Mouse (Mus musculus) heart, embryonic 13.5 days (tissue): ENCODE data around the gene Abca12. TPM values are rescaled to one million over a fixed set of nuclear protein-coding genes. Genes with fewer than 3 reads are reported as not detected.

ENCODE experiments used
- ATAC-seq: fragments of 200-750 bp; cut with Nextera tagmentation; 2 replicates; pipeline ENCODE4 v1.8.0; 2017; ENCODE audit warnings: moderate TSS enrichment; ENCODE audit not compliant: insufficient number of reproducible peaks, low FRiP score, low TSS enrichment; ENCODE audit errors: extremely low read depth
- H3K27ac ChIP-seq: fragments of 300-500 bp; sonication (generic); replicated peaks from 2 replicates; pipeline ENCODE4 v1.5.1; 2015; ENCODE audit warnings: moderate library complexity, mild to moderate bottlenecking, inconsistent platforms
- H3K27me3 ChIP-seq: fragments of 300-500 bp; sonication (generic); replicated peaks from 2 replicates; pipeline ENCODE4 v1.6.1; 2015; ENCODE audit warnings: mild to moderate bottlenecking, inconsistent platforms
- H3K36me3 ChIP-seq: fragments of 300-500 bp; sonication (generic); 2 replicates; pipeline ENCODE4 v1.6.1; 2015; ENCODE audit warnings: mild to moderate bottlenecking, inconsistent platforms
- H3K4me1 ChIP-seq: fragments of 300-500 bp; sonication (generic); 2 replicates; pipeline ENCODE4 v1.6.1; 2015; ENCODE audit warnings: inconsistent platforms
- H3K4me2 ChIP-seq: fragments of 300-500 bp; sonication (generic); 2 replicates; pipeline ENCODE4 v1.6.1; 2015; ENCODE audit warnings: inconsistent platforms, mild to moderate bottlenecking, moderate library complexity
- H3K4me3 ChIP-seq: fragments of 300-500 bp; sonication (generic); 2 replicates; pipeline ENCODE4 v1.5.1; 2015; ENCODE audit warnings: moderate library complexity, mild to moderate bottlenecking, inconsistent platforms
- H3K9ac ChIP-seq: fragments of 300-500 bp; sonication (generic); 2 replicates; pipeline ENCODE4 v1.6.1; 2015; ENCODE audit warnings: inconsistent platforms, mild to moderate bottlenecking, moderate library complexity
- H3K9me3 ChIP-seq: fragments of 300-500 bp; sonication (generic); 2 replicates; pipeline ENCODE4 v1.6.1; 2016; ENCODE audit warnings: inconsistent platforms
- WGBS: fragments of 180-500 bp; shearing (Covaris S2); methylation state at CpG from one replicate; pipeline ENCODE4 v1.1.7; 2015; ENCODE audit warnings: mixed read lengths; 5-methylcytosine and 5-hydroxymethylcytosine counted together
- polyA plus RNA-seq: library from polyadenylated mRNA; unstranded; fragments of >200 nt; fragmentation: Nextera tagmentation; extraction: Ambion mirVana; gene quantifications from 2 replicates; pipeline ENCODE4 v1.2.1, GENCODE M21; 2015

Gene Abca12
- polyA plus RNA-seq, 1 experiment from 2014 or later, result 0.08 TPM

DNA sequence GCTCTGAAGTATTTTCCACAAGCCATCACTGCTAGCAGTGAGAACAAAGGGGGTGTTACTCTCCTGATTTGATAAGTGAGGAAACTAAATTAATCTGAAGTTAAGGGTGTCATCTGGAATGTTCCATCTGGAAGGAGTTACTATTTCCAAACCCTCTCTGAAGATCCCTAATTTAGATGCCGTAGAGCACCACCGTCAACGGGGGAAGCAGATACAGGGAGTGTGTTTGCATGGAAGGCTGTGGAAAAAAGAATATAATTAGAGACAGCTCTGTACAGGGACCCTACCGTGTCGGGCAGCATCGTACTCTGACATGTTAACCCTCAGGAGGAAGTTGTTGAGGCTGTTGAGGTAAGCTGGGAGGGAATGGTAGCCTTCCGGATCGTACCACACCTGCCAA lies 142.6 kb downstream of the Abca12 start:
- no peak overlapping the region for H3K9ac ChIP-seq
- WGBS, result 32% methylated on average over 8 of the region's 8 CpGs
- H3K4me3 ChIP-seq, result no peak overlapping the region
- ATAC-seq, result no peak
- H3K4me2 ChIP-seq, result no peak overlapping the region
- no peaks in the 10 kb centered on the region for H3K36me3 ChIP-seq
- H3K27me3 ChIP-seq, result no peaks in the 10 kb centered on the region
- peaks cover 24% of the 10 kb centered on the region for H3K4me1 ChIP-seq
- H3K9me3 ChIP-seq, result no peaks in the 10 kb centered on the region
- H3K27ac ChIP-seq, result no peak overlapping the region

DNA sequence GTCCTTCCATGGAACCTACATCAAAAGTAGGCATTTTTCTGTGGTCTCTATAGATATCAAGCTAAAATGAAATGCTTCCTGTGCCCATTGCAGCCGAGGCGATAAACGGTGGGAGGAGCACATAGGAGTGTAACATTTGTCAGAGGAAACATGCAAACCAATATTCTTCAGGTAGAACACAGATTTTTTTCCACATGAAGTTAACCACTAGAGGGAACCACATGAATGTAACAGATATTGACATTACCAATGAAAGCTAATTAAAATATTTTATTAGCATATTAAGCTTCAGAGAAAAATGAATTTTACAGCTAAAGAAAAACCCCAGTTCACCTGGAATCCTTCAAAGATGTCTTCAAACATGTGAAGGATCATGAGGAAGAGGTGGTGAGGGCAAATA lies 144.6 kb downstream of the Abca12 start:
- WGBS, result 82% methylated on average over 3 of the region's 3 CpGs
- H3K4me2 ChIP-seq, result no peak overlapping the region
- H3K9ac ChIP-seq, result no peak overlapping the region
- no peak for ATAC-seq
- no peaks in the 10 kb centered on the region for H3K9me3 ChIP-seq
- H3K4me1 ChIP-seq, result peaks cover 20% of the 10 kb centered on the region
- H3K27me3 ChIP-seq, result no peaks in the 10 kb centered on the region
- no peak overlapping the region for H3K27ac ChIP-seq
- H3K4me3 ChIP-seq, result no peak overlapping the region
- no peaks in the 10 kb centered on the region for H3K36me3 ChIP-seq

- Histone ChIP-seq H3K36me3 (no peaks in the 10 kb centered on the region), H3K4me2 (no peak overlapping the region), H3K4me1 (peaks cover 5% of the 10 kb centered on the region; the same call in 1 of the 2 replicates), H3K4me3 (no peak overlapping the region), H3K9ac (no peak overlapping the region), H3K27me3 (no peaks in the 10 kb centered on the region), H3K27ac (no peak overlapping the region), H3K9me3 (no peaks in the 10 kb centered on the region)
- no peak for ATAC-seq
- WGBS, result 82% methylated on average over 8 of the region's 8 CpGs
Measured at GRCm38 (mm10) chr1:71266630-71267029, 148.1 kb downstream of the Abca12 start.

- no peak overlapping the region for H3K4me3 ChIP-seq
- H3K27me3 ChIP-seq, result no peaks in the 10 kb centered on the region
- peaks cover 5% of the 10 kb centered on the region; the same call in 1 of the 2 replicates for H3K4me1 ChIP-seq
- WGBS, result 85% methylated on average over 7 of the region's 7 CpGs
- H3K36me3 ChIP-seq, result no peaks in the 10 kb centered on the region
- no peak overlapping the region for H3K9ac ChIP-seq
- no peak overlapping the region for H3K27ac ChIP-seq
- no peak for ATAC-seq
- no peaks in the 10 kb centered on the region for H3K9me3 ChIP-seq
- H3K4me2 ChIP-seq, result no peak overlapping the region
Measured at GRCm38 (mm10) chr1:71263532-71263931, 151.2 kb downstream of the Abca12 start.

GRCm38 (mm10) chr1:71244647-71245046 lies 170.1 kb downstream of the Abca12 start:
- 52% methylated on average over 3 of the region's 3 CpGs for WGBS
- no peak overlapping the region for H3K4me2 ChIP-seq
- no peak overlapping the region for H3K4me3 ChIP-seq
- no peaks in the 10 kb centered on the region for H3K36me3 ChIP-seq
- no peak overlapping the region for H3K9ac ChIP-seq
- no peak for ATAC-seq
- H3K27ac ChIP-seq, result no peak overlapping the region
- H3K4me1 ChIP-seq, result 0 out of 2 replicates have a peak, but pooled peaks cover 3% of the 10 kb centered on the region
- no peaks in the 10 kb centered on the region for H3K9me3 ChIP-seq
- no peaks in the 10 kb centered on the region for H3K27me3 ChIP-seq

DNA sequence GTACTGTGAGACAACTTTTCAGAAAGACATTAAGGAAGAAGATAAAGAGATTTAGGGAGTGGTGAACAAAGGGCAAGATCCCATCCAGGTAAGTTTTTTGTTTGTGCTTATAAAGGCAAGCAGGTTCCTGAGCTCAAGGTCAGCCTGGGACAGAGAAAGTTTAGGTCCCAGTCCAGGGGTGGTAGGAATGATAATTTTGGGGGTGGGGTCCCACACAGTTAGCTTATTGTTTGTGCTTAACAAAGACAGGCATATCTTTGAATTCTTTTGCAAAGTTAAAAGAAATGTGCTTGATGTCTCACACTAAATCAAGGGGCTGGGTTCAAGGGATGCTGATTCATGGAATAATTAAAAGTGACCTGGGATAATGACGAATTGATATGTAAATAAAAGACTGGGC lies 173.3 kb downstream of the Abca12 start:
- no peak overlapping the region for H3K27ac ChIP-seq
- no peaks in the 10 kb centered on the region for H3K9me3 ChIP-seq
- WGBS, result 67% methylated on average over 1 of the region's 1 CpGs
- H3K4me3 ChIP-seq, result no peak overlapping the region
- H3K9ac ChIP-seq, result no peak overlapping the region
- H3K4me2 ChIP-seq, result no peak overlapping the region
- H3K36me3 ChIP-seq, result no peaks in the 10 kb centered on the region
- no peaks in the 10 kb centered on the region for H3K27me3 ChIP-seq
- H3K4me1 ChIP-seq, result 0 out of 2 replicates have a peak, but pooled peaks cover 3% of the 10 kb centered on the region
- ATAC-seq, result no peak

DNA sequence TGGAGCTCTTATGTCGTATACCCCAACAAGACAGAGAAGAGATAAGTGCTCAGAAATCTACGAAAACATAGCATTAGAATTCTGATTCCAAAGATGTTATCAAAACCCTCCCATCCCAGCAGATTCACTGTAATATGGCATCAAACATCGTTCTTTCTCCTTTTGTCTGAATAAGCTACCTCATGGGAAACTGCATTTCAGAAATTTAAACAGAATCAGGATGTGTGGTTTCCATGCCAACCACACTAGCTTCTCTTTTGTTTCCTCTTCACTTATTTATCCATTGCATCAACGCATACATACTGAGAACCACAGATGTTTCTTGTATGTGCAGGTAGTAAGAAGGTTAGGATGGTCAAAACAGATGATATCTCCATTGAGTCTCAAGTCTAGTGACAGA lies 175.1 kb downstream of the Abca12 start:
- ATAC-seq, result no peak
- 69% methylated on average over 4 of the region's 4 CpGs for whole genome bisulfite sequencing
- Histone ChIP-seq H3K9ac (no peak overlapping the region), H3K4me2 (no peak overlapping the region), H3K36me3 (no peaks in the 10 kb centered on the region), H3K4me1 (no peaks in the 10 kb centered on the region), H3K27ac (no peak overlapping the region), H3K4me3 (no peak overlapping the region), H3K9me3 (no peaks in the 10 kb centered on the region), H3K27me3 (no peaks in the 10 kb centered on the region)

DNA sequence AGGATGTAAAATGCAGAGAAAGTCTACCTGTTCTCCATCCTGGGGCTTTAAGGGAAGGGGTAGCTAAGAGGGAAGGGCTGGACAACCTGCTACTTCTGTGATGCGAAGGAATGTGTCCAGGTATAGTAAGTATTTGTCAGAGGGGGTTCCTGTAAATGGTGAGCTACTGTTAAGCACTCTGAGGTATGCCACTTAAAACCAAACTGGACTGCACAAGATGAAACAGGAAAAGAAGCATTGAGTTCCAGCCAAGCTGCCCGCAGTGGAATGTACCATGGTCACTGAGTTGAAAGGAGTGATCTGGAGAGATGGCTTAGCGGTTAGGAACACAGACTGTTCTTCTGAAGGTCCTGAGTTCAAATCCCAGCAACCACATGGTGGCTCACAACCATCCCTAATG lies 179.4 kb downstream of the Abca12 start:
- Histone ChIP-seq H3K36me3 (no peaks in the 10 kb centered on the region), H3K27me3 (no peaks in the 10 kb centered on the region), H3K4me1 (no peaks in the 10 kb centered on the region), H3K27ac (no peak overlapping the region), H3K9me3 (peaks cover 3% of the 10 kb centered on the region; the same call in 1 of the 2 replicates), H3K4me3 (no peak overlapping the region), H3K9ac (no peak overlapping the region), H3K4me2 (no peak overlapping the region)
- no peak for ATAC-seq
- WGBS, result 77% methylated on average over 3 of the region's 3 CpGs

DNA sequence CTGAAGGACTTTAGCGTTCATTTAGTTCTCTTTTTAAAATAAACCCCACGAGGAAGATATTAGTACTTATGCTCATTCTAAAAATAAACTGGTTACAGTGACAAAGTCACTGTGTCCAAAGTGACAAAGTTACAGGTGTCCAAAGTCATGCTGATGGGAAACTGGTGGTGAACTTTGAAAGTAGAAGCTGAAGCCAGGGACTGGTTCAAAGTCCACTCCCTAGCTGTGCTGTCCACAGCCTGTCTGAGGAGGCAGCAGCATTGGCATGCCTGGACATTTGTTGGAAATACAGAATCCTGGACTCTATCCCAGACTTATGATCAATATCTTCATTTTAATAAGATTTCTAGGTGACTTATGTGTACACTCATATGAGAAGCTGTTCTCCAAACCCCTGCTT lies 183.5 kb downstream of the Abca12 start:
- Histone ChIP-seq H3K27ac (no peak overlapping the region), H3K4me2 (no peak overlapping the region)
- WGBS, result 31% methylated on average over 2 of the region's 2 CpGs

DNA sequence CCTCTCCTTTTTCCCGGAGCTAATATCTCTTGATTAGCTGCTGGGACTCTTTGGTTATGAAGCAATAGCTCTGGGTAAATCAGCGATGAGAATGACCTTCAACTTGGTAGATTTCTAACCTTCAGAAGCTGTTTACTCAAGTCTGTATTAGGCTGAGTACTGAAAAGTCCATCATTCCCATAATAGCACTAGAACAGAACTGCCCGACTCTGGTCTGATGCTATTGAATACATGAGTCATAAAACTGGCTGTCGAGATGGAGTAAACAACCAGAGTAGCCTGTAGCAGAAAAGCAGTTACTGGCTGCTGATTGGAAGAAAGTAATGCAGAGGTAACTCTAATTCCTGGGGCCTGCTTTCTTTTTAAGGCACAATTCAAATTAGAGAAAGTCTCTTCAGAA lies 211.1 kb downstream of the Abca12 start:
- no peak for ATAC-seq
- no peak overlapping the region for H3K4me3 ChIP-seq
- H3K9me3 ChIP-seq, result peaks cover 3% of the 10 kb centered on the region; the same call in 1 of the 2 replicates
- H3K27ac ChIP-seq, result no peak overlapping the region
- H3K4me2 ChIP-seq, result no peak overlapping the region
- WGBS, result 76% methylated on average over 4 of the region's 4 CpGs
- H3K9ac ChIP-seq, result no peak overlapping the region
- no peaks in the 10 kb centered on the region for H3K4me1 ChIP-seq
- H3K36me3 ChIP-seq, result no peaks in the 10 kb centered on the region
- no peaks in the 10 kb centered on the region for H3K27me3 ChIP-seq

More for the DNA sequence above, 183.5 kb downstream of the Abca12 start:
- Histone ChIP-seq H3K9ac (no peak overlapping the region), H3K9me3 (peaks cover 3% of the 10 kb centered on the region; the same call in 1 of the 2 replicates), H3K27me3 (no peaks in the 10 kb centered on the region), H3K36me3 (no peaks in the 10 kb centered on the region), H3K4me3 (no peak overlapping the region), H3K4me1 (no peaks in the 10 kb centered on the region)
- ATAC-seq, result no peak

DNA sequence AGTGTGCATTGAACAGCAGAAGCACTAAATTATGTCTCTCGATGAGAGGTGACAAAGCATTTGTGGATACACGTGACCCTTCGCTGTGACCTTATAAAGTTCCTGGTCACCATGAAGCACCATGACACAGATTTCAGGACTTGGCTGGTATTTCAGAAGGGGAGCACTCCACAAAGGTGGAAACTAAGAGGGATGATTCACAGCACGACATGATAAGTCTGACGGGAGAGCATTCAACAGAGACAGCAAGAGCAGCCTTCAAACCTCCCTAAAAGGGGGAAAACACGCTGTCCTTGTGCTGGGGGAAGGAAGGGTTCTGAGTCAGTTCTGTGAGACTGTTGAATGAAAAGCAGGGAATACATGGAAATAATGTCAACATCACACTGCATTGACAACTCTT lies 218.5 kb downstream of the Abca12 start:
- H3K27ac ChIP-seq, result no peak overlapping the region
- H3K9ac ChIP-seq, result no peak overlapping the region
- H3K9me3 ChIP-seq, result peaks cover 8% of the 10 kb centered on the region
- no peak overlapping the region for H3K4me2 ChIP-seq
- H3K27me3 ChIP-seq, result no peaks in the 10 kb centered on the region
- no peaks in the 10 kb centered on the region for H3K4me1 ChIP-seq
- 77% methylated on average over 6 of the region's 6 CpGs for WGBS
- ATAC-seq, result no peak
- no peaks in the 10 kb centered on the region for H3K36me3 ChIP-seq
- H3K4me3 ChIP-seq, result no peak overlapping the region

DNA sequence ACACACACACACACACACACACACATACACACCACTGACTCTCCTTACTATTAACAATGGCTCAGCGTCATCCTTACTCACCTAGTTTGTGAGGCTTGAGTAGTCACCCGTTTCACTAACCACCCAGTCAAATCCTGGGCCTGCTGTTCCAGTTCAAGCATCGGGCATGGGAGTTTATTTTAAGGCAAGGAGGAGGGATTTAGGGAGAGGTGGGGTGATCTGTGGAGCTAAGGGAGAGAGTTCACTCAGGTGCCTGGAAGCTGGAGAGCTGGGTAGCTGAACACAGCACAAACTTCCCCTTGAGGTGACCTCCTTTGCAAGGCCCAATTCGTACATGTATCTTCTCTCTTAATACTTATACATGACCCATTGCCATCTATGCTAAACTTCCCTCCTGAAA lies 219.4 kb downstream of the Abca12 start:
- no peaks in the 10 kb centered on the region for H3K36me3 ChIP-seq
- no peak overlapping the region for H3K4me3 ChIP-seq
- ATAC-seq, result no peak
- H3K27me3 ChIP-seq, result no peaks in the 10 kb centered on the region
- no peak overlapping the region for H3K27ac ChIP-seq
- peaks cover 5% of the 10 kb centered on the region for H3K9me3 ChIP-seq
- no peak overlapping the region for H3K9ac ChIP-seq
- no peak overlapping the region for H3K4me2 ChIP-seq
- 68% methylated on average over 4 of the region's 4 CpGs for WGBS
- no peaks in the 10 kb centered on the region for H3K4me1 ChIP-seq
